Mouse (Mus musculus): ENCODE measurements at regions not wholly inside any gene's neighbourhood (a gene's known extent, or its start where the extent isn't known, plus 50 kb on each side); places are given as distances from the start of the nearest gene placed in this dataset.

DNA sequence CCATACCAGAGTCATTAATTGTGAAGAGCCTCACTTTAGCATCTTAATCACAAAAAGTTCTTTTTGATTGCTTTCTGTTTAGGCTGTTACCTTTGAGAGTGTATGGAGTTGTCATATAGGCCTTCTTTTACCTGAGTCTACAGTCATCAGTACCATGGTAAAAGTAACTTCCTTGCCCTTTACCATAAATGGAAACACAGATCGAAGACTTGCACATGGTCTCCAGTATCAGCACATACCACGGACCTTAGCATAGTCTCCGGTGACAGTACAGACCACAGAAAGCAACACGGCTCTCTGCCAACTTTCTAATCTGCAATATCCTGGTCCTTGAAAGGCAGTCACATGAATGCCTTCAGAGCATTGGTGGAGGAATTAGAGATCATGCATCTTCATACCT lies 1626.8 kb upstream of the Gm6569 start:
- no peak overlapping the region for H3K9ac ChIP-seq (replicated peaks)
- no peak overlapping the region for H3K27ac ChIP-seq (replicated peaks)
- WGBS = 85% methylated on average over 4 of the region's 4 CpGs
- no peak overlapping the region for H3K4me2 ChIP-seq (replicated peaks)
- no peak for ATAC-seq (replicated peaks)
- no peaks in the 10 kb centered on the region for H3K36me3 ChIP-seq
- H3K4me3 ChIP-seq = no peak overlapping the region
- H3K9me3 ChIP-seq = no peaks in the 10 kb centered on the region
- peaks cover 6% of the 10 kb centered on the region; the same call in 1 of the 2 replicates for H3K4me1 ChIP-seq
- no peaks in the 10 kb centered on the region for H3K27me3 ChIP-seq

DNA sequence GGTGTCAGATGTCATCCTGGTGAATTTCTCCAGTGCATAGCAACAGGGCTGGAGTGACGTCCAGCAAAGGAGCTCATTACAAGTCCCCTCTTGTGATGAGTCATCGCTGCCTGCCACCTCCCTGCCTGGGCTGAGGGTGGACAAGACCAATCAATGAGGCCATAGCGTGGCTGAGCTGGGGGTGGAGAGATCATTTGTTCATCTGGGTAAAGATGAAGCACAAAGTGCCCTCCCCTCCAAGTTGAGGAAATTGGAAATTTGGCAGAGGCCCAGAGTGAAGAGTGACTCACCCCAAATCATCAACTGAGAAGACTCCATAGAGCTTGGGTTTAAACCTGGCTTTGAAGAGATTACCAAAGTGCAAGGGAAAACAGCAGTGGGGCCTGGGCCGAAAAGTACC lies 1626.3 kb upstream of the Gm6569 start:
- Histone ChIP-seq H3K4me2 (replicated peaks) (no peak overlapping the region), H3K27me3 (no peaks in the 10 kb centered on the region), H3K4me3 (no peak overlapping the region), H3K36me3 (no peaks in the 10 kb centered on the region), H3K27ac (replicated peaks) (no peak overlapping the region), H3K9me3 (no peaks in the 10 kb centered on the region), H3K4me1 (peaks cover 6% of the 10 kb centered on the region; the same call in 1 of the 2 replicates), H3K9ac (replicated peaks) (no peak overlapping the region)
- whole genome bisulfite sequencing = 64% methylated on average over 4 of the region's 4 CpGs
- no peak for ATAC-seq (replicated peaks)

DNA sequence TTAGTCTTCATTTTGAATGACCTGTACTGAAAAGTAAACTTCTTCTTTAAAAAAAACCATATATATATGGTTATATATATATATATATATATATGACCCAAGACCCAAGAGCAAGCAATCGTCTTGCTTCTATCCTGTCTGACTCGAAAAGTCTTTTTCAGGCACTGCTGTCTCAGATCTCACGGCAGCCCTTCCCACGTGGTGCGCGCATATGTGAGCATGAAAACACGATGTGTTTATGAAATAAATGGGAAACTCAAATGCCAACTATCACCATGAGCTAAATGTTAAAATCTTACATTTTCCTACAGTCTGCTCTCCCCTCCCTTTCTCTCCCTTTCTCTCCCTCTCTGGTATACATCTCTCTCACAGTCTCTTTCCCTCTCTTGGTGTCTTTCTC lies 1625.4 kb upstream of the Gm6569 start:
- no peak overlapping the region for H3K27ac ChIP-seq (replicated peaks)
- H3K9me3 ChIP-seq = no peaks in the 10 kb centered on the region
- no peak overlapping the region for H3K4me2 ChIP-seq (replicated peaks)
- peaks cover 6% of the 10 kb centered on the region; the same call in 1 of the 2 replicates for H3K4me1 ChIP-seq
- no peaks in the 10 kb centered on the region for H3K27me3 ChIP-seq
- H3K9ac ChIP-seq (replicated peaks) = no peak overlapping the region
- no peak overlapping the region for H3K4me3 ChIP-seq
- 75% methylated on average over 7 of the region's 7 CpGs for WGBS
- no peak for ATAC-seq (replicated peaks)
- H3K36me3 ChIP-seq = no peaks in the 10 kb centered on the region

DNA sequence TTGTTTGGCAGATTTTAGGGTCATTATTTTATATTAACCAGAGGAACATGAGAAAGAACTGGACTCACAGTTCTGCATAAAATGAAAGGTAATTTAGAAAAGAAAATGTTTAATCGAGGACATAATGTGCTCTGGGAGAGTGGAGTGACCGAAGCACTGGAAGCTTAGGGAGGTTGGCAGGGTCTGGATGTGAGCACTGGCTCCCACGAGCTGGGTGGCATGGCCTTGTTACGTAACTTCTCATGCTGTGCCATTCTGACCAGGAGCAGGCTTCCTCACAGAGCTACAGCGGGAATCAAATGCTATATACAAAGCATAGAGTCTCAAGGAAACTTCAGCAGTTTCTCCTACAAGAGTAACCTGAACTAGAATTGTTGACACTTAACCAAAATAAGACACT lies 1616.6 kb upstream of the Gm6569 start:
- no peaks in the 10 kb centered on the region for H3K4me1 ChIP-seq
- 81% methylated on average over 5 of the region's 5 CpGs for WGBS
- ATAC-seq (replicated peaks) = no peak

DNA sequence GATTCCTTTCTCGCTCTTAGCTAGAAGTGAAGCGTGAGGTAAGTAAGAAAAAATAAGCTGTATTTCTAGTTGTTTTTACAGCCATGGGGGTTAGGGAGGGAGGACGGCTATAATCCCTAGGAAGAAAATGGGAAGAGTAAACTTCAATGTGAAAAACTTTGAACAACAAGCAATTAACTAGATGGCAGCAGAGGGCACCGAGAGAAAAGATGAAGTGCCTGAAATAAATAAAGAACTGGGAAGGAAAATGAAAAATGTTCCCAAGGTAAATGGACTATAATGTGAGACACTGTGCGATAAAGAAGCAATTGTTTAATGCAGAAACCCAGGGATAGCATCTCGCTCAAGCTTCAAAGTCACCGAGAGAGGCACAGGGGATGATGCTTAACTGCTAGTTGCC lies 1614.4 kb upstream of the Gm6569 start:
- Histone ChIP-seq H3K27ac (replicated peaks) (no peak overlapping the region), H3K9me3 (no peaks in the 10 kb centered on the region), H3K4me1 (no peaks in the 10 kb centered on the region), H3K27me3 (no peaks in the 10 kb centered on the region), H3K4me3 (no peak overlapping the region), H3K9ac (replicated peaks) (no peak overlapping the region), H3K4me2 (replicated peaks) (no peak overlapping the region), H3K36me3 (no peaks in the 10 kb centered on the region)
- 76% methylated on average over 7 of the region's 7 CpGs for WGBS
- ATAC-seq (replicated peaks) = no peak

More for the DNA sequence above, 1616.6 kb upstream of the Gm6569 start:
- Histone ChIP-seq H3K9ac (replicated peaks) (no peak overlapping the region), H3K27ac (replicated peaks) (no peak overlapping the region), H3K4me3 (no peak overlapping the region), H3K4me2 (replicated peaks) (no peak overlapping the region), H3K36me3 (no peaks in the 10 kb centered on the region), H3K9me3 (no peaks in the 10 kb centered on the region), H3K27me3 (no peaks in the 10 kb centered on the region)

DNA sequence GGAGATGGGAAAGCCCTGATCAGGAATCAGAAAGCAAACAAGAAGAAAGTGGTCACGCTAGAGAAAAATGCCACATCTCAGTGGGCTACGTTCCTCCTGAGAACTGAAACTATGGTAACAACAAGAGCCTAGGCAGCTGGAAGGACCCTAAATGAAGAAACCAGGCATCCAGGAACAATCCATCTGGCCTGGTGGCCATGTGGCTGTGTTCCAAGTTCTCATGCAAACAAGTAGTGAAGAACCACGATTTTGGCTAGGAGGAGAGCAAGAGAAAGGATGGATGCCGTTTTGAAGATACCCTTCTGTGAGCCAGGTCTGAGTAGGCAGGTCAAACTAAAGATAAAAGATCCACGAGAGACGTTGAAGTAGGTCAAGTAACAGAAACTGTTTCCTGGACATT lies 1613.6 kb upstream of the Gm6569 start:
- Histone ChIP-seq H3K9me3 (no peaks in the 10 kb centered on the region), H3K27ac (replicated peaks) (no peak overlapping the region), H3K4me3 (no peak overlapping the region), H3K36me3 (no peaks in the 10 kb centered on the region), H3K4me1 (no peaks in the 10 kb centered on the region), H3K9ac (replicated peaks) (no peak overlapping the region), H3K4me2 (replicated peaks) (no peak overlapping the region), H3K27me3 (no peaks in the 10 kb centered on the region)
- ATAC-seq (replicated peaks) = no peak
- 84% methylated on average over 6 of the region's 6 CpGs for WGBS

DNA sequence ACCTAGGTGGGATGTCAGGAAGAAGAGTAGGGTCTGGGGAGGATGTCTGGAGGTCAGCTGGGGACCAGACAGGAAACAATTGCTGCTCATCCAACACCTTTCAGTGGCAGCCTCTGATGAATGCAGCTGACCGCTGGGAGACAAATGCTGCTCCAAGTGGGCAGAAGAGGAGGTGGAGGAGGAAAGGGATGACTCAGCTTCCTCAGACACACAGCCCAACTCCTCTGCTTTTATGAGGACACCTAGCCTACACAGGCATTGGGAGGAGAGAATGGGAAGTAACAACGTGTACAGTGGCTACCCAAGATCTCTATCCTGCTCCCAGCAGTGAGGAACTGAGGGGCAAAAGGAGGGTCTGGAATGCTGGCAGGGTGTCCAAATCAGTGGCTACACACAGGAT lies 1602.0 kb upstream of the Gm6569 start:
- H3K9ac ChIP-seq (replicated peaks) = no peak overlapping the region
- H3K36me3 ChIP-seq = no peaks in the 10 kb centered on the region
- no peak overlapping the region for H3K4me2 ChIP-seq (replicated peaks)
- no peak overlapping the region for H3K27ac ChIP-seq (replicated peaks)
- no peaks in the 10 kb centered on the region for H3K4me1 ChIP-seq
- WGBS = 50% methylated on average over 2 of the region's 2 CpGs
- no peaks in the 10 kb centered on the region for H3K9me3 ChIP-seq
- H3K27me3 ChIP-seq = no peaks in the 10 kb centered on the region
- ATAC-seq (replicated peaks) = no peak
- no peak overlapping the region for H3K4me3 ChIP-seq

DNA sequence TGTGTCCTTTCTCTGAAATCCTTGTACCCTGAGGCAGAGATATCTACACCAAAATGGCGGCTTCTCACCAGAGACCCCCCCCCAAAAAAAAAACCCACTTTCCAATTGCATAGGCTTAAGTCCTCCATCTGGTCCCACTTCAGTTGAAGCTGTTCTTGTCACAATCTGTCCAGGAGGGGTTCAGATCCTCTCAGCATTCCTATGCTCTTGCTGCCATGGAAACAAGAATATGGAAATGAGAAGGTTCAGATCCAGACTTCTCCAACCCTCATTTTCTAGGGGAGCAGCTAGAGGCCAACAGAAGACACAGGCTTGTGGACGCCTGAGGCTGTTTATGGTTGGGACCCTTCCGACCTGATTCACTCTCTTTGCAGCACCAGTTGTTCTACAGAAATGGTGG lies 1569.7 kb upstream of the Gm6569 start:
- H3K27ac ChIP-seq (replicated peaks) = no peak overlapping the region
- H3K9me3 ChIP-seq = 0 out of 2 replicates have a peak, but pooled peaks cover 6% of the 10 kb centered on the region
- no peak for ATAC-seq (replicated peaks)
- H3K4me3 ChIP-seq = no peak overlapping the region
- no peak overlapping the region for H3K4me2 ChIP-seq (replicated peaks)
- H3K4me1 ChIP-seq = no peaks in the 10 kb centered on the region
- H3K36me3 ChIP-seq = no peaks in the 10 kb centered on the region
- WGBS = 83% methylated on average over 3 of the region's 3 CpGs
- no peaks in the 10 kb centered on the region for H3K27me3 ChIP-seq
- no peak overlapping the region for H3K9ac ChIP-seq (replicated peaks)

DNA sequence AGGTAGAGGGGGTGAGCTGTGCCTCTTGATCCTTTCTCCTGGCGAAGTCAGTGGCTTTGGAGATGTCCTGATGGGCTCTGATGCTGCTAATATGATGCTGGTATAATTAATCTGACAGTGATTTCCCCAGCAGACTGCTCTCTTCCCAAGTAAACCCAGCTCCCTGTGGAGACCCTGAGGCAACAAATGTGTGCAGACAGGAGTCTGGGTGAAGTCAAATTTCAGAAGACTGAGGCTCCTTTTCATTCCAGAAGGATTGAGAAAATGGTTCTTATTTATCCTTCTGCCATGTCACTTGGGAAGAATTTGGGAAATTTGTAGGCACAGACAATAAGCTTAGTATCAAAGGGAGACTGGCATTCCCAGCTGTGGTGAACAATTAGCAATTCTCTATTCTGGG lies 1550.5 kb upstream of the Gm6569 start:
- H3K9me3 ChIP-seq = no peaks in the 10 kb centered on the region; the same call in 1 of the 2 replicates
- no peak overlapping the region for H3K9ac ChIP-seq (replicated peaks)
- H3K4me3 ChIP-seq = no peak overlapping the region
- 25% methylated on average over 1 of the region's 1 CpGs for WGBS
- no peak for ATAC-seq (replicated peaks)
- H3K27ac ChIP-seq (replicated peaks) = no peak overlapping the region
- H3K27me3 ChIP-seq = no peaks in the 10 kb centered on the region
- no peak overlapping the region for H3K4me2 ChIP-seq (replicated peaks)
- no peaks in the 10 kb centered on the region for H3K4me1 ChIP-seq
- no peaks in the 10 kb centered on the region for H3K36me3 ChIP-seq

DNA sequence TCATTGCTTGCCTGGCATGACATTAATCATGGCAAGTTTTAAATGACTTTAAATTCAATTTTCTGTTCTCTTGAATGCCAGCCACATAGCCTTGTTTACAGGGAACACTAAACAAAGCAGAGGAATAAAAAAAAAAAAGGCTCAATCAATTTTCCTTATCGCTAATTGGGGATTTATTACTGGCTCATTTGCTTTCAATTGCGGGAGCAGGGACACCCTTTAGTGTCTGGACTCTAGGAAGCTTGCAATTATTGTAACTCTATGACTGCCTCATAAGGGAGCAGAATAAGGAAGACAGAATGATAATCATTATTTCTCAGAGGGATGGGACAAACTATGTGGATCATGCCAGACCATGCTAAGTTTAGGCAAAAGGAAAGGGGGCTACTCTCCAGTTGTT lies 1537.7 kb upstream of the Gm6569 start:
- no peaks in the 10 kb centered on the region for H3K9me3 ChIP-seq
- WGBS = 20% methylated on average over 2 of the region's 2 CpGs
- no peaks in the 10 kb centered on the region for H3K36me3 ChIP-seq
- H3K4me3 ChIP-seq = no peak overlapping the region
- ATAC-seq (replicated peaks) = no peak
- no peaks in the 10 kb centered on the region for H3K4me1 ChIP-seq
- no peaks in the 10 kb centered on the region for H3K27me3 ChIP-seq
- no peak overlapping the region for H3K4me2 ChIP-seq (replicated peaks)
- H3K9ac ChIP-seq (replicated peaks) = no peak overlapping the region
- H3K27ac ChIP-seq (replicated peaks) = no peak overlapping the region

DNA sequence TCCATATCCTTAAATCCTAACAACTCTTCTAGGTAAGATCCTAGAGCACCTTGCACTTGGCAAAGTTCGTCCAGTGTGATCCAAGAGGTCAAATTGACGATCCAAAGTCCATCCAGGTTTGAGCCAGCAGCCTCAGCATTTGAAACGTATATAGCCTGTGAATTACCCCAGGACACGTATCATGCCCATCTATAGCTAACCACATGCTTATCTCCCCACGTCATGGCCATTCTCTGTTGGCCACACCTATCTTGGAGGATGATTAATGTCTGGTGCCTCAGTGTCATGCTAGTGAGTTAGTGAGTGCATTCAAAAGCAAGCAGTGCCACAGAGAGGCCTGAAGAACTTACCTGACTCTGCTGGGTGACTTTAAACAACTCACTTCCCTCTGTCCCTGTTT lies 1521.9 kb upstream of the Gm6569 start:
- H3K9ac ChIP-seq (replicated peaks) = no peak overlapping the region
- no peaks in the 10 kb centered on the region for H3K4me1 ChIP-seq
- no peaks in the 10 kb centered on the region for H3K36me3 ChIP-seq
- H3K4me3 ChIP-seq = no peak overlapping the region
- no peaks in the 10 kb centered on the region for H3K27me3 ChIP-seq
- ATAC-seq (replicated peaks) = no peak
- WGBS = 88% methylated on average over 5 of the region's 5 CpGs
- H3K27ac ChIP-seq (replicated peaks) = no peak overlapping the region
- no peak overlapping the region for H3K4me2 ChIP-seq (replicated peaks)
- H3K9me3 ChIP-seq = no peaks in the 10 kb centered on the region

DNA sequence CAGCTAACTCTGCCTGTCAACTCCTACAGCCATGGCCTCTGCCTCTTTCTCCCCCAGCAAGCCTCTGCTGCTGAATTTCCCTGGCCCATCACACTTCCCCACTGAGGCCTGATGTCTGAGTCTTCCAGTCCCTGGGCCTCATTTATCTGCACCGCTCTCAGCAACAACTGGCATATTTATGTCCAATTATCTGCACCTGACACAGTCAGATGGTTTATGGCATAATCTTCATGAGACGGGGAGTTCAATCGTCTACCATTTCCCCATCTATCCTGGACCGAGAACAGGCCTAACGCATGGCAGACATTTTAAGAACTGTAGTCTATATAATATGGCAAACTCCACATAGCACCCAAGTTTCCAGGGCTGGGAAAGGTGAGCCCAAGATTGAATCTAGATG lies 1512.8 kb upstream of the Gm6569 start:
- 93% methylated on average over 5 of the region's 5 CpGs for WGBS
- H3K9ac ChIP-seq (replicated peaks) = no peak overlapping the region
- H3K36me3 ChIP-seq = no peaks in the 10 kb centered on the region
- H3K27ac ChIP-seq (replicated peaks) = no peak overlapping the region
- no peak overlapping the region for H3K4me3 ChIP-seq
- H3K4me1 ChIP-seq = no peaks in the 10 kb centered on the region
- no peaks in the 10 kb centered on the region for H3K9me3 ChIP-seq
- no peak for ATAC-seq (replicated peaks)
- no peak overlapping the region for H3K4me2 ChIP-seq (replicated peaks)
- no peaks in the 10 kb centered on the region for H3K27me3 ChIP-seq

DNA sequence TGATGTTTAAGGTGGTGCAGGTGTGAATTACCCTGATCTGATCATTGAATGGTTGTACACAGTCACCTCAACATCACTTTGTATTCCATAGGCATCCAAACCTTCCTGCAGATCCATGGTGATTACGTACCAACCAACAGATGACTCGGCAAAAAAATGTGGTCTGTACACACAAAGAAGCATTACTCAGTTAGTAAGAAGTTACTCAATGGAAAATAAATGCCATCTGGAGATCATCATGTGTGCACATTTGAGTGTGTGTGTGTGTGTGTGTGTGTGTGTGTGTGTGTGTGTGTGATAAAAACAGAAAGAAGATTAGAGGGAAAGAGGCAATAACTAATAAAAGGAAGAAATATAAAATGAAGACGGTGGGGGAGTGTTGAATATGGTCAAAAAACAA lies 1512.2 kb upstream of the Gm6569 start:
- WGBS = 91% methylated on average over 3 of the region's 3 CpGs
- no peak overlapping the region for H3K27ac ChIP-seq (replicated peaks)
- H3K27me3 ChIP-seq = no peaks in the 10 kb centered on the region
- ATAC-seq (replicated peaks) = no peak
- no peaks in the 10 kb centered on the region for H3K36me3 ChIP-seq
- no peak overlapping the region for H3K4me3 ChIP-seq
- no peaks in the 10 kb centered on the region for H3K9me3 ChIP-seq
- no peak overlapping the region for H3K4me2 ChIP-seq (replicated peaks)
- no peak overlapping the region for H3K9ac ChIP-seq (replicated peaks)
- H3K4me1 ChIP-seq = no peaks in the 10 kb centered on the region

Data from forebrain, embryonic 15.5 days (tissue).